ENCODE assay signal across 20 mouse cellular contexts in genomic region chr6:49017150-49017549, GRCm38 (mm10). TPM values are rescaled to one million over a fixed set of nuclear protein-coding genes. Genes with fewer than 3 reads are reported as not detected.
DNase-seq lines count a peak whose midpoint lies in the region; ATAC-seq and TF ChIP-seq lines count a peak whose summit lies in the region.
"Had no signal": no experiment of that assay in that cellular context is flagged by ENCODE, and none has a peak within 500 bp of the region (broad histone marks: within the 10 kb centered on the region; RNA-seq: fewer than 3 reads in every experiment).

No protein-coding gene starts in this region.

- WGBS in hindbrain, postnatal 0 days: 44% methylated on average over 12 of the region's 12 CpGs
- 81% methylated on average over 12 of the region's 12 CpGs for WGBS in hindbrain, embryonic 11.5 days
- 64% methylated on average over 12 of the region's 12 CpGs for WGBS in intestine, postnatal 0 days

- DNase-seq in hindbrain, postnatal 0 days (ENCODE audit: low spot score): peak; percentile 27
- no peak for DNase-seq in hindbrain, embryonic 11.5 days (ENCODE audit: low spot score)
- DNase-seq in thymus, postnatal 0 days (ENCODE audit: low spot score): peak; percentile 67
- DNase-seq in thymus, postnatal 10 days (ENCODE audit: low spot score in 2 of 2): no peak
- no peak for DNase-seq in ovary, postnatal 36 days (ENCODE audit: low spot score)
- DNase-seq in layer of hippocampus, postnatal 14 days (ENCODE audit: low spot score in 2 of 2): no peak
- DNase-seq: cerebellum, adult 11-12 months; gastrocnemius, postnatal 14 days; left cerebral cortex, postnatal 4 days; right cerebral cortex, postnatal 4 days had no signal

- no peaks in the 10 kb centered on the region for H3K36me3 ChIP-seq in hindbrain, postnatal 0 days (ENCODE audit: insufficient read depth, low read length)
- no peaks in the 10 kb centered on the region for H3K36me3 ChIP-seq in hindbrain, embryonic 11.5 days (ENCODE audit: control insufficient read depth, insufficient read depth, low read length)
- H3K36me3 ChIP-seq in intestine, postnatal 0 days (ENCODE audit: control insufficient read depth, insufficient read depth): no peaks in the 10 kb centered on the region
- H3K36me3 ChIP-seq: heart, embryonic 12.5 days; hindbrain, embryonic 15.5 days; midbrain, embryonic 12.5 days; stomach, embryonic 15.5 days had no signal

- H3K4me1 ChIP-seq in hindbrain, postnatal 0 days (ENCODE audit: insufficient read depth, low read length): 0 out of 2 replicates have a peak, but pooled peaks cover 3% of the 10 kb centered on the region
- H3K4me1 ChIP-seq in hindbrain, embryonic 11.5 days (replicated peaks; ENCODE audit: control insufficient read depth, insufficient read depth, low read length): no peaks in the 10 kb centered on the region
- 0 out of 2 replicates have a peak, but pooled peaks cover 4% of the 10 kb centered on the region for H3K4me1 ChIP-seq in intestine, postnatal 0 days (replicated peaks; ENCODE audit: control insufficient read depth, insufficient read depth, low read length)
- H3K4me1 ChIP-seq: hindbrain, embryonic 15.5 days; stomach, embryonic 15.5 days had no signal

- no peak overlapping the region for H3K4me2 ChIP-seq in hindbrain, postnatal 0 days (ENCODE audit: low read depth, low read length)
- H3K4me2 ChIP-seq in hindbrain, embryonic 11.5 days (replicated peaks; ENCODE audit: low read depth, low read length): no peak overlapping the region
- H3K4me2 ChIP-seq in intestine, postnatal 0 days (replicated peaks; ENCODE audit: low read depth): no peak overlapping the region
- H3K4me2 ChIP-seq: heart, embryonic 12.5 days; hindbrain, embryonic 15.5 days; midbrain, embryonic 12.5 days; stomach, embryonic 15.5 days had no signal

- no peak overlapping the region for H3K9ac ChIP-seq in hindbrain, postnatal 0 days (replicated peaks; ENCODE audit: low read length)
- no peak overlapping the region for H3K9ac ChIP-seq in hindbrain, embryonic 11.5 days (ENCODE audit: low read depth, low read length)
- H3K9ac ChIP-seq in intestine, postnatal 0 days (ENCODE audit: low read depth, low read length): no peak overlapping the region
- H3K9ac ChIP-seq: heart, embryonic 12.5 days; hindbrain, embryonic 15.5 days; liver, embryonic 14.5 days; midbrain, embryonic 12.5 days; stomach, embryonic 15.5 days had no signal

- H3K4me3 ChIP-seq in hindbrain, postnatal 0 days (ENCODE audit: low read length): no peak overlapping the region
- no peak overlapping the region for H3K4me3 ChIP-seq in hindbrain, embryonic 11.5 days (ENCODE audit: low read depth, low read length)
- no peak overlapping the region for H3K4me3 ChIP-seq in intestine, postnatal 0 days (ENCODE audit: low read depth, low read length)
- H3K4me3 ChIP-seq: heart, embryonic 12.5 days; hindbrain, embryonic 15.5 days; midbrain, embryonic 12.5 days; stomach, embryonic 15.5 days had no signal

- H3K9me3 ChIP-seq in hindbrain, postnatal 0 days (ENCODE audit: low read length): no peaks in the 10 kb centered on the region
- H3K9me3 ChIP-seq in hindbrain, embryonic 11.5 days (ENCODE audit: control insufficient read depth, low read length): no peaks in the 10 kb centered on the region
- no peaks in the 10 kb centered on the region for H3K9me3 ChIP-seq in intestine, postnatal 0 days (ENCODE audit: control insufficient read depth)
- H3K9me3 ChIP-seq: heart, embryonic 12.5 days; hindbrain, embryonic 15.5 days; midbrain, embryonic 12.5 days; stomach, embryonic 15.5 days had no signal

- no peak overlapping the region for H3K27ac ChIP-seq in hindbrain, postnatal 0 days
- no peak overlapping the region for H3K27ac ChIP-seq in hindbrain, embryonic 11.5 days (ENCODE audit: low read depth, low read length)
- no peak overlapping the region for H3K27ac ChIP-seq in intestine, postnatal 0 days (ENCODE audit: low read depth, low read length)
- H3K27ac ChIP-seq: hindbrain, embryonic 15.5 days; liver, embryonic 14.5 days; midbrain, embryonic 12.5 days; stomach, embryonic 15.5 days had no signal

- ATAC-seq in hindbrain, postnatal 0 days: no peak
- no peak for ATAC-seq in hindbrain, embryonic 11.5 days (ENCODE audit: low FRiP score)
- peak; percentile 67 for ATAC-seq in inflammation-experienced regulatory T-cells, adult 6 months
- ATAC-seq in intestine, postnatal 0 days: no peak
- ATAC-seq: forebrain, embryonic 16.5 days had no signal

- no peaks in the 10 kb centered on the region for H3K27me3 ChIP-seq in hindbrain, postnatal 0 days (ENCODE audit: insufficient read depth, low read length)
- H3K27me3 ChIP-seq in hindbrain, embryonic 11.5 days (ENCODE audit: control insufficient read depth, insufficient read depth, low read length): no peaks in the 10 kb centered on the region
- H3K27me3 ChIP-seq in intestine, postnatal 0 days (replicated peaks; ENCODE audit: control insufficient read depth, insufficient read depth, low read length): no peaks in the 10 kb centered on the region
- H3K27me3 ChIP-seq: heart, embryonic 12.5 days; hindbrain, embryonic 15.5 days; midbrain, embryonic 12.5 days; stomach, embryonic 15.5 days had no signal

- no peak for TF ChIP-seq CTCF in hindbrain, postnatal 0 days (IDR thresholded peaks at IDR 0.05; ENCODE audit: low read depth)
- TF ChIP-seq CTCF in intestine, postnatal 0 days (IDR thresholded peaks at IDR 0.05; ENCODE audit: low read depth): no peak

RNA-seq across cellular contexts. Expression of gene Gpnmb, which starts 19.2 kb away (rescaled TPM):
- 0.29 and 0.89 TPM in 2 replicates for total RNA-seq in hindbrain, postnatal 0 days (2014; rRNA removed)
- polyA plus RNA-seq in hindbrain, postnatal 0 days (2015; fragmentation: Nextera tagmentation; extraction: Ambion mirVana): 0.44 and 0.45 TPM in 2 replicates
- polyA plus RNA-seq in hindbrain, embryonic 11.5 days (2014; fragmentation: Nextera tagmentation; extraction: Ambion mirVana): 0.76 and 1.0 TPM in 2 replicates
- 0.74 and 0.96 TPM in 2 replicates for polyA plus RNA-seq in thymus, postnatal 0 days (2015; fragmentation: Nextera tagmentation; extraction: Ambion mirVana)
- polyA plus RNA-seq in inflammation-experienced regulatory T-cells, adult 6 months (2017; shearing (Covaris generic)): 1 to 10 TPM; 1.2 to 3.5 (median 2.0) TPM
- polyA plus RNA-seq in intestine, postnatal 0 days (2015; fragmentation: Nextera tagmentation; extraction: Ambion mirVana): 1.0 and 1.2 TPM in 2 replicates
- under 1 TPM; 0.86 to 0.99 TPM for total RNA-seq in layer of hippocampus, postnatal 14 days (2021)

RNA-seq across cellular contexts. Expression of gene Svs1, which starts 30.5 kb away (rescaled TPM):
- total RNA-seq in hindbrain, postnatal 0 days (2014; rRNA removed): not detected in 2 replicates
- not detected in 2 replicates for polyA plus RNA-seq in hindbrain, postnatal 0 days (2015; fragmentation: Nextera tagmentation; extraction: Ambion mirVana)
- polyA plus RNA-seq in hindbrain, embryonic 11.5 days (2014; fragmentation: Nextera tagmentation; extraction: Ambion mirVana): not detected in 2 replicates
- not detected in 2 replicates for polyA plus RNA-seq in thymus, postnatal 0 days (2015; fragmentation: Nextera tagmentation; extraction: Ambion mirVana)
- not detected for polyA plus RNA-seq in inflammation-experienced regulatory T-cells, adult 6 months (2017; shearing (Covaris generic))
- polyA plus RNA-seq in intestine, postnatal 0 days (2015; fragmentation: Nextera tagmentation; extraction: Ambion mirVana): not detected in 2 replicates
- not detected for total RNA-seq in layer of hippocampus, postnatal 14 days (2021)
- total RNA-seq: gastrocnemius, postnatal 14 days; left cerebral cortex, postnatal 4 days had no signal
- polyA plus RNA-seq: cortical plate, adult 2 months; forebrain, embryonic 16.5 days; heart, embryonic 12.5 days; hindbrain, embryonic 15.5 days; kidney, embryonic 14.5 days; liver, embryonic 14.5 days; midbrain, embryonic 12.5 days; stomach, embryonic 15.5 days had no signal

RNA-seq across cellular contexts. Expression of gene Doxl2, which starts 42.4 kb away (rescaled TPM):
- not detected in 2 replicates for total RNA-seq in hindbrain, postnatal 0 days (2014; rRNA removed)
- not detected in 2 replicates for polyA plus RNA-seq in hindbrain, postnatal 0 days (2015; fragmentation: Nextera tagmentation; extraction: Ambion mirVana)
- not detected in 2 replicates for polyA plus RNA-seq in hindbrain, embryonic 11.5 days (2014; fragmentation: Nextera tagmentation; extraction: Ambion mirVana)
- polyA plus RNA-seq in thymus, postnatal 0 days (2015; fragmentation: Nextera tagmentation; extraction: Ambion mirVana): 0.18 TPM in 1 of 2 replicates, not detected in the other
- not detected for polyA plus RNA-seq in inflammation-experienced regulatory T-cells, adult 6 months (2017; shearing (Covaris generic))
- not detected in 2 replicates for polyA plus RNA-seq in intestine, postnatal 0 days (2015; fragmentation: Nextera tagmentation; extraction: Ambion mirVana)
- not detected for total RNA-seq in layer of hippocampus, postnatal 14 days (2021)
- total RNA-seq: gastrocnemius, postnatal 14 days; left cerebral cortex, postnatal 4 days had no signal
- polyA plus RNA-seq: cortical plate, adult 2 months; forebrain, embryonic 16.5 days; heart, embryonic 12.5 days; hindbrain, embryonic 15.5 days; kidney, embryonic 14.5 days; liver, embryonic 14.5 days; midbrain, embryonic 12.5 days; stomach, embryonic 15.5 days had no signal

RNA-seq across cellular contexts. Expression of gene Malsu1, which starts 56.4 kb away (rescaled TPM):
- total RNA-seq in hindbrain, postnatal 0 days (2014; rRNA removed): 19.9 and 53.1 TPM in 2 replicates
- polyA plus RNA-seq in hindbrain, postnatal 0 days (2015; fragmentation: Nextera tagmentation; extraction: Ambion mirVana): 97.4 and 99.8 TPM in 2 replicates
- 56.2 and 57.9 TPM in 2 replicates for polyA plus RNA-seq in hindbrain, embryonic 11.5 days (2014; fragmentation: Nextera tagmentation; extraction: Ambion mirVana)
- polyA plus RNA-seq in thymus, postnatal 0 days (2015; fragmentation: Nextera tagmentation; extraction: Ambion mirVana): 115 and 119 TPM in 2 replicates
- polyA plus RNA-seq in inflammation-experienced regulatory T-cells, adult 6 months (2017; shearing (Covaris generic)): 10 to 100 TPM; 30.8 to 48.9 (median 42.6) TPM
- polyA plus RNA-seq in intestine, postnatal 0 days (2015; fragmentation: Nextera tagmentation; extraction: Ambion mirVana): 86.5 and 86.9 TPM in 2 replicates
- total RNA-seq in layer of hippocampus, postnatal 14 days (2021): 10 to 100 TPM; 25.7 to 31.4 TPM

Comparison
In these comparisons a context has a peak if more than half of its experiments do, and no peak if none do; other contexts are left out.
1. DNase-seq: peak in hindbrain, postnatal 0 days (single experiment) and thymus, postnatal 0 days (single experiment); none in hindbrain, embryonic 11.5 days (single experiment), thymus, postnatal 10 days (0 of 2), ovary, postnatal 36 days (single experiment) and layer of hippocampus, postnatal 14 days (0 of 2).